Mouse (Mus musculus) neural tube, embryonic 12.5 days (tissue): ENCODE measurements at regions not wholly inside any gene's neighbourhood (a gene's known extent, or its start where the extent isn't known, plus 50 kb on each side); places are given as distances from the start of the nearest gene placed in this dataset.
"Not testable (repeated sequence)": the region's sequence is repeated elsewhere in the genome, so short reads cannot be mapped to it uniquely, and the experiment has no call there.

Experiments used
- ATAC-seq: fragments of 200-750 bp; cut with Nextera tagmentation; 2 replicates; pipeline ENCODE4 v1.8.0; 2017; ENCODE audit warnings: low read depth, mild to moderate bottlenecking, moderate TSS enrichment, moderate library complexity; ENCODE audit not compliant: low FRiP score
- H3K27ac ChIP-seq: fragments of 300-500 bp; sonication (generic); 2 replicates; pipeline ENCODE4 v1.5.1; 2016
- H3K27me3 ChIP-seq: fragments of 300-500 bp; sonication (generic); replicated peaks from 2 replicates; pipeline ENCODE4 v1.6.1; 2016; ENCODE audit warnings: mild to moderate bottlenecking
- H3K36me3 ChIP-seq: fragments of 300-500 bp; sonication (generic); 2 replicates; pipeline ENCODE4 v1.6.1; 2016; ENCODE audit warnings: mild to moderate bottlenecking
- H3K4me1 ChIP-seq: fragments of 300-500 bp; sonication (generic); 2 replicates; pipeline ENCODE4 v1.6.1; 2016
- H3K4me2 ChIP-seq: fragments of 300-500 bp; sonication (generic); replicated peaks from 2 replicates; pipeline ENCODE4 v1.6.1; 2016; ENCODE audit warnings: mild to moderate bottlenecking
- H3K4me3 ChIP-seq: fragments of 300-500 bp; sonication (generic); 2 replicates; pipeline ENCODE4 v1.5.1; 2016
- H3K9ac ChIP-seq: fragments of 300-500 bp; sonication (generic); 2 replicates; pipeline ENCODE4 v1.6.1; 2016; ENCODE audit warnings: mild to moderate bottlenecking
- H3K9me3 ChIP-seq: fragments of 300-500 bp; sonication (generic); 2 replicates; pipeline ENCODE4 v1.6.1; 2016; ENCODE audit warnings: mild to moderate bottlenecking
- WGBS: fragments of 180-500 bp; shearing (Covaris S2); methylation state at CpG from one replicate; pipeline ENCODE4 v1.1.7; 2016; 5-methylcytosine and 5-hydroxymethylcytosine counted together

GRCm38 (mm10) chr3:16533643-16534042, 527.4 kb upstream of the Gm5150 start:
- Histone ChIP-seq H3K9ac (no peak overlapping the region), H3K27ac (no peak overlapping the region), H3K4me3 (no peak overlapping the region), H3K27me3 (no peaks in the 10 kb centered on the region), H3K4me1 (no peaks in the 10 kb centered on the region), H3K36me3 (no peaks in the 10 kb centered on the region), H3K4me2 (no peak overlapping the region), H3K9me3 (no peaks in the 10 kb centered on the region)
- no peak for ATAC-seq

- H3K27ac ChIP-seq, H3K9me3 ChIP-seq, ATAC-seq, H3K36me3 ChIP-seq, H3K9ac ChIP-seq, H3K4me1 ChIP-seq, H3K4me2 ChIP-seq, H3K27me3 ChIP-seq, H3K4me3 ChIP-seq: not testable (repeated sequence)
- WGBS: 89% methylated on average over 6 of the region's 6 CpGs
Measured at GRCm38 (mm10) chr3:16527511-16527910, 521.3 kb upstream of the Gm5150 start.

- H3K4me3 ChIP-seq, ATAC-seq, H3K4me1 ChIP-seq, H3K9me3 ChIP-seq, H3K36me3 ChIP-seq, H3K27ac ChIP-seq, H3K9ac ChIP-seq, H3K27me3 ChIP-seq, H3K4me2 ChIP-seq: not testable (repeated sequence)
- 83% methylated on average over 3 of the region's 3 CpGs for WGBS
Measured at GRCm38 (mm10) chr3:16488431-16488830, 482.2 kb upstream of the Gm5150 start.

- 84% methylated on average over 1 of the region's 1 CpGs for WGBS
Measured at GRCm38 (mm10) chr3:16482750-16483149, 476.5 kb upstream of the Gm5150 start.

GRCm38 (mm10) chr3:16471360-16471759, 465.1 kb upstream of the Gm5150 start:
- Histone ChIP-seq H3K4me3 (no peak overlapping the region), H3K4me1 (no peaks in the 10 kb centered on the region), H3K9ac (no peak overlapping the region), H3K4me2 (no peak overlapping the region), H3K27ac (no peak overlapping the region), H3K27me3 (no peaks in the 10 kb centered on the region), H3K36me3 (no peaks in the 10 kb centered on the region), H3K9me3 (no peaks in the 10 kb centered on the region)
- 88% methylated on average over 1 of the region's 1 CpGs for WGBS
- no peak for ATAC-seq

More at GRCm38 (mm10) chr3:16482750-16483149, 476.5 kb upstream of the Gm5150 start:
- Histone ChIP-seq H3K27ac (no peak overlapping the region), H3K27me3 (no peaks in the 10 kb centered on the region), H3K9ac (no peak overlapping the region), H3K36me3 (no peaks in the 10 kb centered on the region), H3K4me1 (no peaks in the 10 kb centered on the region), H3K4me3 (no peak overlapping the region), H3K4me2 (no peak overlapping the region), H3K9me3 (no peaks in the 10 kb centered on the region)
- ATAC-seq: no peak

GRCm38 (mm10) chr3:16466388-16466787, 460.2 kb upstream of the Gm5150 start:
- WGBS: 16% methylated on average over 9 of the region's 9 CpGs
- peak; percentile 77 for ATAC-seq
- peak overlapping the region; percentile 43 for H3K4me2 ChIP-seq
- H3K9ac ChIP-seq: no peak overlapping the region
- no peak overlapping the region for H3K27ac ChIP-seq
- H3K9me3 ChIP-seq: no peaks in the 10 kb centered on the region
- H3K36me3 ChIP-seq: no peaks in the 10 kb centered on the region
- H3K27me3 ChIP-seq: no peaks in the 10 kb centered on the region
- H3K4me1 ChIP-seq: no peaks in the 10 kb centered on the region
- H3K4me3 ChIP-seq: no peak overlapping the region

- WGBS: 76% methylated on average over 3 of the region's 3 CpGs
- no peak for ATAC-seq
- no peaks in the 10 kb centered on the region for H3K27me3 ChIP-seq
- H3K4me3 ChIP-seq: no peak overlapping the region
- H3K4me2 ChIP-seq: no peak overlapping the region
- H3K27ac ChIP-seq: no peak overlapping the region
- no peaks in the 10 kb centered on the region for H3K9me3 ChIP-seq
- no peak overlapping the region for H3K9ac ChIP-seq
- H3K36me3 ChIP-seq: no peaks in the 10 kb centered on the region
- no peaks in the 10 kb centered on the region for H3K4me1 ChIP-seq
Measured at GRCm38 (mm10) chr3:16465357-16465756, 459.1 kb upstream of the Gm5150 start.

GRCm38 (mm10) chr3:16464301-16464700, 458.1 kb upstream of the Gm5150 start:
- ATAC-seq: no peak
- WGBS: 88% methylated on average over 2 of the region's 2 CpGs
- H3K4me2 ChIP-seq: no peak overlapping the region
- H3K27me3 ChIP-seq: no peaks in the 10 kb centered on the region
- no peaks in the 10 kb centered on the region for H3K9me3 ChIP-seq
- no peak overlapping the region for H3K27ac ChIP-seq
- H3K9ac ChIP-seq: no peak overlapping the region
- H3K36me3 ChIP-seq: no peaks in the 10 kb centered on the region
- no peak overlapping the region for H3K4me3 ChIP-seq
- no peaks in the 10 kb centered on the region for H3K4me1 ChIP-seq

GRCm38 (mm10) chr3:16433033-16433432, 426.8 kb upstream of the Gm5150 start:
- H3K9ac ChIP-seq: no peak overlapping the region
- H3K9me3 ChIP-seq: no peaks in the 10 kb centered on the region
- H3K4me1 ChIP-seq: no peaks in the 10 kb centered on the region
- no peak overlapping the region for H3K27ac ChIP-seq
- H3K27me3 ChIP-seq: no peaks in the 10 kb centered on the region
- no peak overlapping the region for H3K4me3 ChIP-seq
- H3K36me3 ChIP-seq: no peaks in the 10 kb centered on the region
- no peak overlapping the region for H3K4me2 ChIP-seq
- no peak for ATAC-seq

- Histone ChIP-seq H3K4me2 (no peak overlapping the region), H3K27ac (no peak overlapping the region), H3K4me1 (no peaks in the 10 kb centered on the region), H3K9me3 (no peaks in the 10 kb centered on the region), H3K27me3 (no peaks in the 10 kb centered on the region), H3K9ac (no peak overlapping the region), H3K36me3 (no peaks in the 10 kb centered on the region), H3K4me3 (no peak overlapping the region)
- no peak for ATAC-seq
Measured at GRCm38 (mm10) chr3:16431819-16432115, 425.5 kb upstream of the Gm5150 start.

- no peak overlapping the region for H3K4me2 ChIP-seq
- H3K9ac ChIP-seq: no peak overlapping the region
- no peaks in the 10 kb centered on the region for H3K27me3 ChIP-seq
- no peak overlapping the region for H3K27ac ChIP-seq
- WGBS: 41% methylated on average over 3 of the region's 3 CpGs
- no peaks in the 10 kb centered on the region for H3K36me3 ChIP-seq
- H3K9me3 ChIP-seq: no peaks in the 10 kb centered on the region
- no peak overlapping the region for H3K4me3 ChIP-seq
- ATAC-seq: no peak
- no peaks in the 10 kb centered on the region for H3K4me1 ChIP-seq
Measured at GRCm38 (mm10) chr3:16431082-16431818, 425.0 kb upstream of the Gm5150 start.
